Mouse (Mus musculus): ENCODE data around the gene Defb3.
"Not testable (repeated sequence)": the region's sequence is repeated elsewhere in the genome, so short reads cannot be mapped to it uniquely, and the experiment has no call there.

Gene Defb3

GRCm38 (mm10) chr8:19293060-19293459 lies at the start of gene Defb3:
Gene Defb3, plus strand, starts transcription at chr8:19293360.
- DNase-seq, result not testable (repeated sequence)

DNA sequence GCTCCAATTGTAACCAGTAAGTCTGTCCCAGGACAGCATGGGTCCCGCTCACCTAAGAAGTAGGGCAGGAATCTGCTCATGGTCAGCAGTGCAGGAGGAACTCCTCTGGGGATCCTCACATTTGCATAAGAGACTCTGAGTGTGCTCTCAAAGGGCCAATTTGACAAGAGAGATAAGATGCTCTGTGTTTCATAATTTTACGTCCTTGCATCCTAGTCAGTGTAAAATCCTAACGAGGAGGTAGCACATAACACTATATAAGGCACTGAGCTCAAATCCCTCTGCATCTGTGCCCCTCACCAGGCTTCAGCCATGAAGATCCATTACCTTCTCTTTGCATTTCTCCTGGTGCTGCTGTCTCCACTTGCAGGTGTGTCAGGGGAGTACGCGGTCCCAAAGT lies 45.9 kb upstream of the Defb3 start, which contains the start of gene Defb5:
Defb5 (plus strand) TSS at position 301 of the 400 bp plus-strand sequence.
- DNase-seq, result no peak

DNA sequence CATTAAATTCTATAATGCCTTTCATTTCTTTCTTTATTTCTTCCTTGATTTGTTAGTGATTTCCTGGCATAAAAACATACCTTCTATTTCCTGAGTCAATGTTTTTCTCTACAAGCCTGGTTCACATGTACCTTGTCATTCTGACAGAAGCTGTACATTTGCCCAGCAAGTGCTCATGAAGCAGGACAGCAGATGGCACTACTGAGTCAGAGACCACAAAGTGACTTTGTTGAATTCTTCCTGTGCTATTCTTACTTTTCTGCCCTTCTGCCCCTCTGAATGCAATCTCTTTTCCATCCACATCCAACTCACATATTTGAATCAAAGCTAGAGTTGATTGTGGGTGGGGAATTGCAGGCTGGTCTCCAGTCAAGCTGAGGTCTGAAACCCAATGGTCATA lies 35.0 kb upstream of the Defb3 start:
- no peak for DNase-seq

DNA sequence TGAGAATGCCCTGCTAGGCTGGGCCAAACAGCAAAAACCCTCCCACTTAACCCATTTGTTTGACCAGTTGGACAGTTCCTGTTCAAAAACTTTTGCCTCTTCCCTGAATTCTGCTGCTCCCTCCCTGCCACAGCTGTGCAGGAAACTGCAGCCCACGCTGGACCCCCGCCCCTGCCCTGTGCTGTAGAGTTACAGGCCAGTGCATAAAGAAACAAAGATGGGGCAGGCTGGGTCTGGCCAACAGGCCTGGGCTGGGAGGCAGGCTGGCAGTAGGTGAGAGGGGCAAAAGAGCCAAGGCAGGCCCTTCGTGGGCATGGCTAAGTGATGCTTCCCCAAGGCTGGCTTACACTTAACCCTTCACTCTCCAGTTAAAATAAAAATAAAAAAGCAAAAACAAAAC lies 33.5 kb upstream of the Defb3 start:
- no peak for DNase-seq

DNA sequence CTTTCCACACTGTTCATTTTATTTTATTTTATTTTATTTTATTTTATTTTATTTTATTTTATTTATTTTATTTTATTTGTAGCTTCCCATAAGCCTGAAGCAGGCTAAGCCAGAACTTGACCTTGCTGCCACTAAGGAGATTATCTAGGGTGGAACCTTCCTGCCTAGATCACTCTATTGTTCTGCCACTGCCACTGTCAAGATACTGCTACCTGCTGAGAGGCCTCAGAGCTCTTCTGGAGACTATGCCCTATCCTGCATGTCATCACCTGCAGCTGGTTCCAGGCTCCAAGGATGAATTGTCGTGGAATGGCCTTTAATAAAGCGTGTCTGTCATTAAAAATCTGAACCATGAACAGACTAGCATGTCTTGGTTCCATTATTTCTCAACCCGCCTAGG lies 5.2 kb downstream of the Defb3 start:
- not testable (repeated sequence) for DNase-seq

GRCm38 (mm10) chr8:19331836-19332235 lies 38.7 kb downstream of the Defb3 start:
- peak in 1 of 2 experiments; percentile 8 for DNase-seq

Data from kidney, postnatal 25 days (tissue).